Mouse (Mus musculus): ENCODE measurements around the gene Sesn1. TPM values are rescaled to one million over a fixed set of nuclear protein-coding genes. Genes with fewer than 3 reads are reported as not detected.

The Sesn1 gene
- polyA plus RNA-seq (2021; fragmentation: Nextera tagmentation) = 61.6 and 63.5 TPM in 2 replicates
- long read RNA-seq, experiment 1, transcript Sesn1-202 (10 exons, 3,809 nt) = minor isoform, 5 of 156 reads
- long read RNA-seq, experiment 1, transcript Sesn1-201 (10 exons, 2,600 nt) = major isoform, 129 of 156 reads
- long read RNA-seq, experiment 1, partial matches to known transcripts = 14 of 156 reads
- long read RNA-seq, experiment 1, other reads (novel, unspliced or antisense) = 8 of 156 reads
- long read RNA-seq, experiment 2, transcript Sesn1-202 (10 exons, 3,809 nt) = minor isoform, 29 of 633 reads
- long read RNA-seq, experiment 2, transcript Sesn1-201 (10 exons, 2,600 nt) = major isoform, 576 of 633 reads
- long read RNA-seq, experiment 2, partial matches to known transcripts = 13 of 633 reads
- long read RNA-seq, experiment 2, other reads (novel, unspliced or antisense) = 15 of 633 reads

DNA sequence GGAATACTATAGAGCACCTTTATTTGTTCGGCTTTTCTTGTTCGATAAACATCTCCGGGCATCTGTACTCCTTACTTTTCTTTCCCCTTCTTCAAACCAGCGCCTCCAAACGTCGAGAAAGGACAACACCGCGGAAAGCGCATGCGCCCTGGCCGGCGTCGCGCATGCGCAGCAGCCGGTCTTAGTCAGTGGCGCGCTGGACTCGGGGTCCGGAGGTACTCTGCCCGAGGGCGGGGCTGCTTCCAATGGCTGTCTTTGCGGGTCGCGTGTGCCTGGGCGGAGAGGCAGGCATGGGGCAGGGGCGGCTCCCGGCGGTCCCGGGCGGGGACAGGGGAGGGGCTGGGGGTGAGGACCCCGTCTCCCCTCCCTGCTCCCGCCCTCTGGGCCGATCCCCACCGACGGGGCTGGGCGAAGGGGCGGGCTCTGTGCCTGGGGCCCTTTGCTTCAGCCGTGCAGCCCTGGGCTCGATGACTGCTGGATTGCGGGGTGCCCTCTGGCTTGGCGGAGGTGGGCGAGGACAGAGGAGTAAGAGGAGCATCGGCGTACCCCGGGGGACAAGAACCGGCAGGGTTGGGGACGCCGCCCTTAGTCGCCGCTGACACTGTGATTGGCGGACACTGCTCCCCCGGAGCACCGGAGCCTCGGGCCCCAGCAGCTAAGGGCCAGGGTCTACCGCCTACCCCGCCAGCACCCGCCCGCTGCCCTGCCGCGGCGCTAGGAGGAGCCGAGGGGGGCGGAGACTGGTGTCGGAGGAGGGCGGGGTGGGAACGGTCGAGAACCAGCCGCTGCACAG is at the start of gene Sesn1, which contains the start of gene Cep57l1:
Gene Sesn1, plus strand, starts transcription at position 165 of the 793 bp plus-strand sequence.
Gene Cep57l1, minus strand, starts transcription at position 101 of the 793 bp plus-strand sequence.

Other genes with a start within 250 kb of the Sesn1 start
- gene Ccdc162, start 93.3 kb upstream of the Sesn1 start, polyA plus RNA-seq (2021; fragmentation: Nextera tagmentation) = 0.85 and 1.9 TPM in 2 replicates
- gene Cep57l1, start 64 bp upstream of the Sesn1 start, polyA plus RNA-seq (2021; fragmentation: Nextera tagmentation) = 6.0 and 6.3 TPM in 2 replicates
- gene Armc2, start 208.5 kb downstream of the Sesn1 start, polyA plus RNA-seq (2021; fragmentation: Nextera tagmentation) = 6.9 and 8.4 TPM in 2 replicates

Measured in layer of hippocampus, adult 6 months (tissue).